Mouse (Mus musculus): ENCODE data around the gene Dus1l.
"Not testable (repeated sequence)": the region's sequence is repeated elsewhere in the genome, so short reads cannot be mapped to it uniquely, and the experiment has no call there.

The Dus1l gene

DNA sequence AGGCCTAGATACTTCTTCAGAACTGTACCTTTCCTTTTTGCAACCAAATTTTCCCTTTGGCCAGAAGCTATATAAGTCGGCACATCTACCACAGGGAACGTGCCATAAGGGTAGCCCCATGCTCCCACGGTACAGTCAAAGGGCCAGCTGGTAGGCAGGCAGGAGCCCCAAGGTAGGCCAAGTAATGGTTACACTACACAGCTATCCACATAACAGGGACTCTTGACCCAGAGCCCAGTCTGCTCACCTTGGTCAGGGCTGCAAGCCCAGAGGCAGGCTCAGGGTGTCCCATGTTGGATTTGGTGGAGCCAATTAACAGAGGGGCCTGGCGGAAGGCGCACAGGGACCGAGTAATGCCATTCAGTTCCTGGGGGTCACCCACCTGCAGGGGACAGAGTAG, 23.4 kb upstream of the Dus1l start:
- no peak for DNase-seq (ENCODE audit: low spot score)

DNA sequence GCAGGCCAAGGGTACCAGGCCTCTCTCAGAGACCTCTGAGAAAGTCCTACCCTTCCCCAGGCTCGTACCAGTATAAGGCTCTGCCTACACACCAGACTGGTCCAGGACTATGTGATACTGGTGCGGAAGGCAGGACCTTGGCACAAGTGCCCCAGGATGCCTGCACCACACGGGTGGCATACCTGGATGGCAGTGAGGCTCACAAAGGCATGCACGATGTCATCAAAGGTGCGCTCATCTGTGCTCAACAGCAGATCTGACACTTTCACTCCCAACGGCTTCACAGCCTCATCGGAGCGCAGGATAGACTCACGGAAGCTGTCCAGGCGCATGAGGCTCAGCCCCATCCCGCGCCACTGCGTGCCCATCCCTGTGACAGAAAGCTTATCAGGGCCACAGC, 22.0 kb upstream of the Dus1l start:
- no peak for DNase-seq (ENCODE audit: low spot score)

DNA sequence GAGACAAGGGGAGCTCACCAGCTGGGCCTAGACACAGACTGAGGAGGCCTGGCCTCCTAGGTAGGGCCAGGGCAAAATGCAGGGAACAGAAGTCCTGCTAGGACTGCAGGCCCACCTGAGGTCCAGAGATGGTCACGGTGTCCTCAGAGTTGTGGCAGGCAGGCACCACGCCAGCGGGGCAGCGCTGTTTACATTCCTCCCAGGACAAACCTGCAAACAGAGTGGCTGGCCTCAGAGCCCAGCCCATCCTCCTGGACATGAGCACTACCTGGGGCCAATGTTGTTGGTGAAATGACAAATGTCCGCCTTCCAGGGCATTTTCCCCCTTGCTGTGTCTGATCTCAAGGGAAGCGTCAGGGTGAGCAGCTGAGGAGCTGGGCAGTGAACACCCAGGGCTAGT, 21.2 kb upstream of the Dus1l start:
- DNase-seq (ENCODE audit: low spot score): no peak

DNA sequence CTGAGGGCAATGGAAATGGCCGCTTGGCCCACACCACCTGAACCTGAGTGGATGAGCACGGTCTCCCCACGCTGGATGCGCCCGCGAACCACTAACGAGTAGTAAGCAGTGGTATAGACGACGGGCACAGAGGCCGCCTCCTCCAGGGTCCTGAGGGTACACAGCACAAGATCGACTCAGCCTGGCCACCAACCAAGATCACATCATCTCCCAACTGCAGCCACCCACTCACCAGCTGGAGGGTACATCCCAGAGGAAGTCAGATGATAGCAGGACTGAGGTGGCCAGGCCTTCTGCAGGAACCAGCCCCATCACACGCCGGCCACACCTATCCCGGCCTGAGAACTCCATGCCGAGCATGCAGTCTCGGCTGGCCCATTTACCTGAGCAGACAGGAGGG, 15.9 kb upstream of the Dus1l start:
- no peak for DNase-seq (ENCODE audit: low spot score)

DNA sequence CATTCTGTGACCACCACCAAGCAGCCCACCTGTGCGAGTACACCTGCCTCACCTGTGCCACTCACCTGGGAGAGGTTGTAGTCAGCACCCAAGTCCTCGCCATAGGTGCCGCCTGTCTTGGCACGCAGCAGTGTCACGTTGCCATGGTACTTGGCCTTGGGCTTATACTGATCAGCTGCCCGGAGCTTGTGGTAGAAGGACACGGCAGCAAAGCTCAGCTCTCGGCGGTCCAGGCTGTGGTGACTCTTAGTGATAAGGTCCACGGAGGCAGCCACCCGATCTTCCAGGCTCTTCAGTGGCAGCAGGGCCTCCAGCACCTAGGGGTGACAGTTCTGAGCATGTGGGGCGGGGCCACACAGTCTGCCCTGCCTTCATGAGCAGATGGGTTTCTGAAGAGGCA, 11.8 kb upstream of the Dus1l start:
- no peak for DNase-seq (ENCODE audit: low spot score)

DNA sequence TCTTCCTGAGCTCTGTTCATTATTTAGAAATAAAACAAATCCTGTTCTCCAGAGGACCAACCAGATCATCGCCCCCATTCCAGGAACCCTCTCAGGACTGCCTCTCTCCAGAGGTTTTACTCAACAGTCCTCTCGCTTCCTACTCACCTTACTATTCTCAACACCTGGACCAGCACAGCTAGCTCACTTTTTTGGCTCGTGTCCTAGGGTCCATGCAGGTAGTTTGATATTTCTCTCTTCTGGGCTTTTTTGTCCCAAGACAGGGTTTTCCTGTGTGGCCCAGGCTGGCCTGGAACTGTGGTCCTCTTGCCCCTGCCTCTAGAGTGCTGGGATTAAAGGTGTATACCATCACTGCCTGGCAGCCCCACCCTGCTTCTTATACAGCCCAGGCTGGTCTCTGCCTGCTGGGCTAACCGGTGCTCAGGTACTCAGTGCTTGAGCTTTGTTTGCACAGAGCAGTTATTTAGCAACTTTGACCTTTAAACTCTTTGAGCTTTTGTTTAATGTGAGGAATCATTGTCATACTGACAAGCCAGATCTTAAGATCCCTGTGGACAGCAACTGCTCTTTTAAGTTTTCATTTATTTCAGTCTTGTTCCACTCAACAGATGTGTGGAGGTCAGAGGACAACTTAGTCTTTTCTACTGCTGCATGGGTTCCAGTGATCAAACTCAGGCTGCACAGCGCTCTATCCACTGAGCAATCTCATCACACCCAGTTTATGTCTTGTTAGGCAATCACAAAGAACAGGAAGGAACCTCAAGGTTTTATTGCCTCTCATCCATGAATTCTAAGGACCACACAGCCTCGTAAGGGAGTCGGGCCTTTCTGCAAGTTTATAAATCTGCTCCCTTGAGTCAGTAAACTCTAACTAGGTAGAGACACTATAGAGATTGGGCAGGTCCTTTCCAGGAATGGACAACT, 9.4 kb upstream of the Dus1l start:
- DNase-seq (ENCODE audit: low spot score): no peak

DNA sequence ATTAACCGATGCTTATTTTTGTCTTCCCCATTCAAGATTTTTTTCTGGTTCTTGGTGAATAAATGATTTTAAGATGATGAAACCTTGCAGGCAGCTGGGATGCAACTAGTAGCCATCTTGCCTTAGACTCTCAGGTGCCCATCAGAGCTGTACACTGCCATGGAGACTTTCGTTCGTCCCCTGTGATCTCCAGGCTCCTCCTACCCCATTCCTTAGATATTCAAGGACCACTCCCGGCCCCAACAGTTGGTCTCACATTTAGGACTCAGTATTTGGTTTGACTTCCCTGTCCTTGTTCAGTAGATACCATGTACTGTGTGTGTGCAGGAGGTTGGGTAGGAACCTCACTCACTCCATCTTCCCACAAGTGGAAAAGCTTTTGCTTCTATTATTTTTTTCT, 8.6 kb upstream of the Dus1l start:
- no peak for DNase-seq (ENCODE audit: low spot score)

DNA sequence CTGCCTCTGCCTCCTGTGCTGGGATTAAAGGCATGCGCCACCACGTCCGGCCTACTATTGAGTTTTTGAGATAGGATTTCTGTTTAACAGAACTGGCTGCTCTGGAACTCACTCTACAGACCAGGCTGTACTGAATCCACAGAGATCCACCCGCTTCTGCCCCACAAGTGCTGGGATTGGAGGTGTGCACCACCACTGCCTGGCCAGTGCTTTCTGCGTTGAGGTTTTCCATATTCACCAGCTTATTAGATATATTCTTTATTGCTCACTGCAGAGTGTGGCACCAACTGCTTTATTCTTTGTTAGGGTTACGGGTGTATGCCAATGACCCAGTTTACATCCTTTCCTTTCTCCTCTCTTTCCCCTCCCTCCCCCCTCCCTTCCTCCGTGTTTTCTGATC, 8.1 kb upstream of the Dus1l start:
- DNase-seq (ENCODE audit: low spot score): no peak

DNA sequence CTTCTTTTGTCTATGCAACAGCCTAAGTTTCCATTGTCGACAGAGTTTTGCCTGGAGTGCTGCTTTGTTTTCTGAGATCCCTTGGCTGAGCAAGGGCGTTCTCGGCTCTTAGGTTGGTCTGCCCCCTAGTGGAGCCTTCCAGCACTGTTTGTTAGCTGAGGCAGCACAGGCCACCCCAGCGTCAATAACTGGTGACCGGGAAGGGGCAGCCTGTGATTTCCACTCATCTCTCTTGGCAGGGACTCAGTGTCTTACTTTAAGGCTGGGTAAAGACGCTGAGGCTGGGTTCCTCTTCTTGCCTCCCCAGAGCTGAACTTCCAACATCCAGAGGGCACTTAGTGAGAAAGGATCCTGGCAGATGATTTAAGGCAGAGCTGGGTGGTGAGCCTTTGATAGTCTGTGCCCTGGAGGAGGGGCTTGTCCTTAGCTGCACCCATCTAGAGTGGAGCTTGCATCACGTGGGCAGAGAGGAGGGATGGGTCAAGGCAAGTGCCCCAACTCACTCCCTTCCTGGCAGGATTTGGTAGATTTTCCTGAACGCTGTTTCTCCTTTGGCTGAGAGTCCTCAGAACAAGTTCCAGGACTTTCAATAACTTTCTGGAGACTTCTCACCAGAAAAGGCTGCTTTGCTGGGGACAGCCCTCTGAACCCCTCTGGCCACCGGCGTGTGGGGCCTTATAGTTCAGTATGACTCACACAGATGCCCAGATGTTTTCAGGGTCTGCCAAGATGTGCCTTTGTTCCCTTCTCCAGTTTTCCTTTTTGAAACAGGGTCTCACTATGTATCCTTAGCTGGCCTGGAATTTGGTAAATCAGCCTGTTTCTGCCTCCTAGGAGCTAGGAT, 4.1 kb upstream of the Dus1l start:
- DNase-seq (ENCODE audit: low spot score): peak; percentile 76

DNA sequence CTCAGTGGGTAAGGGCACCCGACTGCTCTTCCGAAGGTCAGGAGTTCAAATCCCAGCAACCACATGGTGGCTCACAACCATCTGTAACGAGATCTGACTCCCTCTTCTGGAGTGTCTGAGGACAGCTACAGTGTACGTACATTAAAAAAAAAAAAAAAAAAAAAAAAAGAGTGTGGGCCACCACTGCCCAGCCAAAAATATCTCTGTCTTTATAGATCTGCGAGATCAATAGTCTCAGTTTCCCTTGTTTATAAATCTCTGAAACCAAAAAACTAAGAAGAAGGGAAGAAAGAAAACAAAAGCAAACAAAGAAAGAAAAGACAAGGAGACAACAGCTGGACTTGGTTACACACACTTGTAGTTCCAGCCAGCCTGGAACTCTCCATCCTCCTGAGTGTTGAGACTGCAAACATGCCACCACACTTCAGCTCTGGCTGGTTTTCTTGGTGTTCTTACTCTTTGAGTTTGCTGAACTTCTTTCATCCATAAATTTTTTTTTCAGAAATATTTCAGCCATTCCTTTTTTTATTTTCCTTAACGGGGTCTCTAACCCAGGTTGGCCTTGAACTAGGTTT, 3.2 kb upstream of the Dus1l start:
- no peak for DNase-seq (ENCODE audit: low spot score)

DNA sequence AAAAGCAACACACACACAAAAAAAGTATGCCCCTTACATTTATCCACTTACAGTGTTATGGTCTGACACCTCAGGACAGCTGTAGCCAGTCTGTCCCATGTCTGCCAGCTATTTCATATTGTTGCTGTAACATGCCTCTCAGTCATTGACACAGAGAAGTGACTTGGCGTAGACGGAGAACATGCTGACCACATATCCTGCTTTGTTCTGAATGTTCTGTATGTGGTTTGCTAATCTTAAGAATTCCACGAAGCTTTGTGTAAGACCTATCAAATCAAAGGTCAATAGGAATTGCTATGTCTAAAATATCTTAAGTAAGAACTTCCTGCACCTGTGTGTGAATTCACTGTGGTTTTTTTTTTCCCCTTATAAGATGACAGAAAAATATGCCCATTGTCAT, 2.0 kb upstream of the Dus1l start:
- DNase-seq (ENCODE audit: low spot score): no peak

DNA sequence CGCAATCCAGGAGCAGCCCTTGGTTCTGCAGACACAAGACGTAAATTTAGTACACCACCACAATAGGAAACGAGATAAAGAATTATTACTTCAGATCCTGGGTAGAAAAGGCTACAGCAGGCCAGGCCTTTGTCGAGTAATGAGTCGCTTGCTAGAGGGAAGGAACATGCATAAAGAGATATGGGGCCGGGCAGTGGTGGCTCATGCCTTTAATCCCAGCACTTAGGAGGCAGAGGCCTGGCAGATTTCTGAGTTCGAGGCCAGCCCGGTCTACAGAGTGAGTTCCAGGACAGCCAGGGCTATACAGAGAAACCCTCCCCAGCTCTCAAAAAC, 377 bp upstream of the Dus1l start:
- DNase-seq (ENCODE audit: low spot score): no peak

DNA sequence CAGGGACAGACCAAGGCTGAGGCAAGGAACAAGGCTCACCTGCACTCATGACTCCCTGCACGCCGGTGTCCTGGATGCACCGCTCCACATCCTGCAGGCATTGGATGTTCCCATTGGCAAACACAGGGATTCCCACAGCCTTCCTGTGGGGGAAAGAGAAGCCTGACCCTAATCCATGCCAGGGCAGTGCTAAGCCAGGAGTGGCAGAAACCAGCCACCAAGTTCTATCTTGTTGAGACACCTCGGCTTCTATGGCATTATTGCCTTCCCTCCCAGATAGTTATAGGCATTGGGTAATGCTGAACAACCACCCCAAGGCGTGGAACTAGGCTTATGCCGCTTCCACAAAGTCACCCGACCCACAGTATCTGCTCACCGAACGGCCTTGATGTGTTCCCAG, 3.6 kb downstream of the Dus1l start:
- DNase-seq (ENCODE audit: low spot score): no peak

DNA sequence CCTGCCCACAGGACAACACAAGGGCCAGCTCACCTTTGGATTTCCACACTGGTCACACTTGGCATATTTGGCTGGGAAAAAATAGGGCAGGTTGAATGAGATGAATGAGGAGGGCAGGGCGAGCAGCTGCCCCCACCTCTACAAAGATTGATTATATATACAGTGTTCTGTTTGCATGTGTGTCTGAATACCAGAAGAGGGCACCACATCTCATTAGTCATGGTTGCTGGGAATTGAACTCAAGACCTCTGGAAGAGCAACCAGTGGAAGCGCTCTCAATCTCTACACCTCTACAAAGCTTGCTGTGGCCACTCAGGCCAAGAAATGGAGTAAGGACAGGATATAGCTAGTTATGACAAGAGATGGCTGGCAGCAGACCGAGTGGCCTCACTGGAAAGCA, 6.4 kb downstream of the Dus1l start:
- DNase-seq (ENCODE audit: low spot score): no peak

DNA sequence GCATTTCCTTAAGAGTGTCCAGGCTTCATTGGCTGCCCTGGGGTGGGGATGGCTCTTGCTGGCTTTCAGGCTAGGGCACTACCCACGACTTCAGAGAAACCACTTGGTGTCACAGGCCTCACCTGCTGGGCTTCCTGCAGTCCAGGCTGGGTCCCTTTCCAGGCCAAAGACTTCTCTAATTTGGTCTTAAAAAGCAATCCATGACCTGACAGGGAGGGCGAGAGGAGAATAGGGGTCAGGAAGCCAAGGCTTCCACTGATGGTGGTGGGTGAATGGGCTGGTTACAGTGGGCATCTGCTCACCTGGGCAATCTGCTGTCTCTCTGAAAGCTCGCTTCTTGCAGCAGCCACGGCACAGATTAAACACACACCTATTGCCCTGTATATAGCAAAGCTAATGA, 6.8 kb downstream of the Dus1l start:
- no peak for DNase-seq (ENCODE audit: low spot score)

DNA sequence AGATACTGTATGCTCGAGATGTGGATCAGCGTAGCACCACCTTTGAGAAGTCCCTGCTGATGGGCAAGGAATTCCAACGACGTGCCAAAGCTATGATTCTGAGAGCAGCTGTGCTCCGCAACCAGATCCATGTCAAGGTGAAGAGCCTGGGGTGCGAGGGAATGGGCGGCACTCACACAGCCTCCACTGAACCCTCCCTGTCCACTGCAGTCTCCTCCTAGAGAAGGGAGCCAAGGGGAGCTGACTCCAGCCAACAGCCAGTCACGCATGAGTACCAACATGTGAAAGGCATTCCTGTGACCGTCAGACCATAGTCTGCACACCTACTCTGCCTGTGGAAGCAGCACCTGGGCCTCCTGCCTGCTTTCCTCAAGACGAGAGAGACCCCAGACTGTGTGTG, 7.7 kb downstream of the Dus1l start:
- DNase-seq (ENCODE audit: low spot score): not testable (repeated sequence)

DNA sequence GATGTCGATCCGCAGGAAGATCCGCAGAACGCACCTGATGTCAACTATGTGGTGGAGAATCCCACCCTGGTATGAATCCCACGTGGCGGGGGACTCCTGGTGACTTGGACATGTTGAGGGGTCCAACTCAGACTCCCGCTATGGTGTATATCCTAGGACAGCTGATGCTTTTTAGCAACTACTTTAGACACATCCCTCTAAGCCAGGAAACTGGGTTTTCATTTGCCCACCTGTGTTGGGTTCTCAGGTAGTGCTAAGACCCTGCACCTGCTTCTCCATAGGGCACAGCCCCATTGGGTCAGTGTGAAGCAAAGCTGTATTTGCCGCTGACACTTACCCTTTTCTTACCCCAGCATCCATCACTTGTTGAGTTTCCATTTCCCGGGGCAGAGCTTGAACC, 11.1 kb downstream of the Dus1l start:
- DNase-seq (ENCODE audit: low spot score): no peak

DNA sequence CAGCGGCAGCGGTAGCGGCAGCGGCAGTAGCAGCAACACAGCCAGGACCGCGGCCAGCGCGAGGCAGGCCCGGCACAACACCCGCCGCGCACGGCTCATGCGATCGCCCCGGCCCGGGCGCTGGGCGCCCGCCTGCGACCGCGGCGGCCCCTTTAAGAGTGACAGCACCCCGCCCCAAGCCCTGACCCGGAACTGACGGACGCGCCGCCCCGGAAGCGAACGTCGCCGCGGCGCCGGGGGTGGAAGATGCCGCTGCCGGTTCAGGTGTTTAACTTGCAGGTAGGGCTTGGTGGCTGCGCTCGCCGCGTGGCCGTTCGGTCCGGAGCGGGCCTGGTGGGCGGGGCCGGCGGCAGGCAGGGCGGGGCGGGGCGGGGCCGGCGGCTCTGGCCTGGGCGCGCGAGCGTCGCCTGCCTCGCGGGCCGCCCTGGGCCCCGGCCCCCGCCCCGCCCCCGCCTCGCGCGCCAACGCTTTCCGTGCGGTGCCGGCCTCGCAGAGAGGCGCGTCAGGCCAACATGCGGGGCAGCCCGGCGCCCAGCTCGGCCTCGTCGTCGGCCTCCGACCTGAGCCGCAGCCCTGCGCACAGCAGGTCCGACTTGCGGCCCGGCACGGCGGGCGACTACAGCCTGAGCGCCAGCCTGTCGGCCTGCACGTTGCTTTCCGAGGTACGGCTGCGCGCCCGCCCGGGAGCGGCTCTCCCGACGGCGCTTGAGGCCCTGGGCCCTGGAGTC, 12.0 kb downstream of the Dus1l start, which contains the start of the genes Rfng and Gps1:
Gene Rfng (minus strand): TSS at position 144 of the 728 bp plus-strand sequence.
Gene Gps1 (plus strand): TSS at position 209 of the 728 bp plus-strand sequence.
- DNase-seq (ENCODE audit: low spot score): peak; percentile 79

DNA sequence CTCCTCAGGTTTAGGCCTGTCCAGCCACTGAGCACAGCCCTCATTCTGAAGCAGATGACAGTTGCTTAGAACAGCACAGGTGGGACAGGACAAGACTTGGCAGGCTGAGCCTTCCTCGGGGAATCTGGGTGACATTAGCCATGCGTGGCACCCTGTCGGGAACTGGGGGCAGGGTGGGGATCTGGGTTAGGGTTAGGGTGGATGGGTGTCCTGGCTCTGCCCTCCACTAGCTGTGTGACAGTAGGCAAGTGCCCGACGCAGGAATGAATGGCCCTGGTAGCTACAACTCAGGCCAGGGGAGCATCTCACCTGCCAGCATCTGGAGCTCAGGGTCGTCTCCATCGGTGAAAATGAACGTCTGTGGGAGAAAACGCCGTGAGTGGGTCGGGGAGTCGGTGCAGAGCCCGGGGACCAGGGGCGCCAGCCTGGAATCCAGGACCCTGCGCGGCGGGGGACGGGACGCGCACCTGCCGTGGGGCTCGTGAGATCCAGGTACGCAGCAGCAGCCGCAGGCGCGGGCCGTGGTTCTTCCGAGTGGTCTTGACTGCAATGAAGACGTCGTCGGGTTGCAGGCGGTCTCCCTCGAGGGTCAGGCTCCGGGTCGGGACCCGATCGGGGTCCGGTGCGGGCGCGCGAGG, 12.7 kb downstream of the Dus1l start:
- DNase-seq (ENCODE audit: low spot score): no peak

DNA sequence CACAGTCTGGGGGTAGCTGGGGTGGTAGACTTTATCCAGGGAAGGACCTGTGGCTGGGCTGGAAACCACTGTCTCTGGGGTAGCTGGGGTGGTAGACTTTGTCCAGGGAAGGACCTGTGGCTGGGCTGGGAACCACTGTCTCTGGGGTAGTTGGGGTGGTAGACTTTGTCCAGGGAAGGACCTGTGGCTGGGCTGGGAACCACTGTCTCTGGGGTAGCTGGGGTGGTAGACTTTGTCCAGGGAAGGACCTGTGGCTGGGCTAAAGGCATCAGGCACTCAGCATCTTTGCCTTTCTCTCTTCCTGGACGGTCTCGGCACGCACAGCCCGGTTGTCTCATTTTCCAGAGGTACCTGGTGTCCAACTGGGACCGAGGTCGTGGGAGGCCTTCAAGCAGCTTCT, 14.8 kb downstream of the Dus1l start:
- DNase-seq (ENCODE audit: low spot score): not testable (repeated sequence)

DNA sequence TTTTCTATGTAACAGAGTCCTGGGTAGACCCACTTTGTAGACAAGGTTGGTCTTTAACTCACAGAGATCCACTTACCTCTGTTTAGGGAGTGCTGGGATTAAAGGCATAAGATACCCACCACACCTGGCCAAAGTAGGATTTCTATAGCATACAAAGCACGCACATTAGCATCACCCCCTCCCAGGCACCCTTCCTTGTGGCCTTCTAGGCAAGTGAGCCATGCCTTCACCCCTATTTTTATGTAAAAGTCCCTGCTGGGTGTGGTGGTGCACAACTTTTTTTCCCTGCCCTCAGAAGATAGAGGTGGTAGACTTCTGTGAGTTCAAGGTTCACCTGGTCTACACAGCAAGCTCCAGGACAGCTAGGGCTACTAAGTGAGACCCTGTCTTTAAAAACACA, 16.3 kb downstream of the Dus1l start:
- no peak for DNase-seq (ENCODE audit: low spot score)

DNA sequence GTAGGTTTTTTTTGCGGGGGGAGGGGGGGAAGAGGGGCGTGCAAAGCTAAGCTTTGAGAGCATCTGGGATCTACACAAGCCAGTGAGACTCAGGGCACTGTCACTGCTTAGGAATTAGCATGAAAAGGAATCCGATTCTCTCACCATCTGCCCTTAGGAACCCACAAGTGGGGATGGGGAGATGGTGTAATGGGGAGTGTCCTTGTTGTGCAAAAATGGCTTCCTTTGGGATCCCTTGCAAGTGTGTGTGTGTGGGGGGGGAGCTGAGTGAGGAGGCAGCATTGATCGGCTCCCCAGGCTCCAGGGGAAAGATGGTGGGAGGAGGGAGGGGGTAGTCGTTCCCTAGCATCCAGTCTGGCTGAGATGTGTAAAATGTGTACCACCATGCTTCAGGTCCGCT, 19.1 kb downstream of the Dus1l start:
- DNase-seq (ENCODE audit: low spot score): no peak

Data from T-cell, adult 2 months (primary cell).